Mouse (Mus musculus) retina, embryonic 14.5 days (tissue): ENCODE measurements around the gene Igflr1.

Experiments used
- DNase-seq: peaks from one replicate; pipeline ENCODE4 v3.0.0-alpha.2; 2015; ENCODE audit warnings: low spot score

The Igflr1 gene

GRCm38 (mm10) chr7:30564970-30565571, at the start of gene Igflr1:
Gene Igflr1, plus strand, starts transcription at chr7:30565427.
- DNase-seq = no peak

GRCm38 (mm10) chr7:30518325-30518724, 46.9 kb upstream of the Igflr1 start:
- no peak for DNase-seq

- no peak for DNase-seq
Observed at GRCm38 (mm10) chr7:30520396-30520795, 44.8 kb upstream of the Igflr1 start.

DNA sequence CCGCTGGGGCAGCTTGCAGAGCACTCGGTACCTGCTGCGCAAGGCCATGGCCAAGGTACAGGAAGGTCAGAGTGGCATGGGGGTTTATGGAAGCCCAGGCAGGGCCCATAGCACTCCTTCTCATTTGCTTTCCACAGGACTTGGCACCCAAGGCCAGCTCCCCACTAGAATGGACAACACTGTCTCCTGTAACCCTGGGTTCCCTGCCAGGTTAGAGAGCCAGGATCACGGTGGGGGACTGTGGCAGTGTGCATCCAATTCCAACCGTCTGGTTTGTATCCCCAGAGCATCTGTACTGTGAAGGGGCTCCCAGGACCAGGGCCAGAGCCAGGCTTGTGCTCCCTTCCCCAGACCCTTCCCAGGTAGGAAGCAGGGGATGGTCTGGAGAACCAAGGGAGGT, 44.4 kb upstream of the Igflr1 start:
- no peak for DNase-seq

- DNase-seq = no peak
Observed at GRCm38 (mm10) chr7:30522871-30523270, 42.4 kb upstream of the Igflr1 start.

GRCm38 (mm10) chr7:30524487-30524886, 40.7 kb upstream of the Igflr1 start:
- DNase-seq = no peak

DNA sequence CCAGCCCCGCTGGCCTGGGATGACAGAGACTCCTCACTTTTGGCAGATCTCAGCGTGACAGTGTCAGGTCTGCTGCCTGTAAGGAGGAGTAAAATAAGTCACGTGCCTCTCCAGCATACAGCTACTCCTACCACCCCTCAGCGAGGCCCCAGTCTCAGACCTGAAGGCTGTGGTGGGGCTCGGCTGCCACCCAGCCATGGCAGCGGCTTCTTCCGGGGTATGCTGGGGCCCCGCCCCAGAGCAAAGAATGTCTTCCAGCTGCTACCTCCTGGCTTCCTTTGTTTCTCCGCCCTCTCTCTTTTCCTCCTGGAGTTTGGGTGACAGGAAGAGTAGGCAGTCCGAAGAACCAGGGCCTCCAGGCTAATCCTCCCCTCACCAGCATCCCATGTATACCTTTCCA, 39.3 kb upstream of the Igflr1 start:
- DNase-seq = no peak

DNA sequence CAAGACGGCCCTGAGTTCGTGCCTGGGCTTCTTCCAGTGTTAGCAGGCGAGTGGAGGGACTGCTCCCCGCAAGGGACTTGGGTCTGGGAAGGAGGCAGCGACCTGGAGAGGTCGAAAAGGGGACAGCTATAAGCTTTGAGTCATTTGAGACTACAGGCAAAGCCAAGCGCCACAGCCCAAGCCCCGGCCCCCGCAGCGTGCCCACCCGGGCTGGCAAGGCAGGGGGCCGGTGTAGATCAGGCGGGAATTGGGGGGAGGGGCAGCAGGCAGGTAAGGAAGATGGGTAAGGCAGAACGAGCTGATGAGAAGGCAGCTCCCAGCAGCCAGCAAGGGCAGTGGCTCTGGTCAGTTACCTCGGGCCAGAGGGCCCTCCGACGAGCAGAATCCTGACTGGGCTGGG, 38.8 kb upstream of the Igflr1 start:
- DNase-seq = no peak

GRCm38 (mm10) chr7:30526981-30527380, 38.2 kb upstream of the Igflr1 start:
- no peak for DNase-seq

DNA sequence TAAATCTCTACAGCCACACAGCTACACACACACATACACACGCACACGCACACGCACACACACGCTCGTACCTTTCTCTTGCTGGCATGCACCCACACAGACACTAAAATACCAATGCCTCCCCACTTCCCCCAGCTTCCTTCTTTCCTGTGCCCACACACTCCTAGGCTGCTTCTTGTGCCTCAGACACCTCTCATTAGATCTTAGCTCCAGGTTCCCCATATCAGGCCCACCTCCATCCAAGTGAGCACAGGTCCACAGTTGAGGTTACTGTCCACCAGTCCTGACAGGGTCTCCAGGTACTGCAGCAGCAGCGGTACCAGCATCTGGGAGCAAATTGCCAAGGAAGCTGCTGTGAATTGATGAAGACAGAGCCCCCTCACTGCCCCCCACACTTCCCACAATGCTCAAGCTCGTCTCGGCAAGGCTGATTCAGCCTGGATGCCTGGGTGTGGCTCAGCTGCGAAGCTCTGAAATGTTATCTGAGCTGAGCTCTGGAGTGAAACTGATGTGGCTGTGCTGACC, 33.9 kb upstream of the Igflr1 start:
- DNase-seq = no peak

GRCm38 (mm10) chr7:30532931-30533330, 32.3 kb upstream of the Igflr1 start:
- peak; percentile 74 for DNase-seq

DNA sequence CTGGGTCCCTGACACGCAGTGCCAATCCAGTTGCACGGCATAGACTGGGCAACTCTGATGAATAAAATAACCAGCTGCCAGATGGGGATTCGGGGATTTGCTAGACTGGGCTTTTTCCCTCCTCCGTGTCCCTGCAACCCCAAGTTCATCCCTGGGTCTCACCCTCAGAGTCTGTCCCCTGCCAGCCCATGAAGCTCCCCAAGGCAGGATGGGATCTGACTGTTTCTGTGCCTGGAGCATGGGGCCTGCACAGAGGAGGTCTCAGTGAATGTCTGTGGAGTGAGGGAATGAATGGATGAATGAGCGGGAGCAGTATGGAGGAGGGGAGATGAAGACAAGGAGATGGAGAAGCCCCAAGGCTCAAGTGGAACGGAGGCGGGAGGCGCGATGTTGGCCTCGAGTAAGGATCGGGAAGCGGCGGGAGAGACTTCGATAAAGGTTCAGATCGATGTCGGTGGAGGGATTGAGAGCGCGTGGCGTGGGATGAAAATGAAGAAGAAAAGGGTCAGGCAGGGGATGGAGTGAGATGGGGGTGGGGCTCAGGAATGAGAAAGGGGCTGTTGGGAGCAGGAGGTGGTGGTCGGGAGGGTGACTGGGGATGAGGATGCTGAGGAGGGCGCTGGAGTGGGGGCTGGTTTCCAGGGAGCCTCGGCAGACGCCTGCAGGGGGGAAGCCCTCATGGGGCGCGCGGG, 31.1 kb upstream of the Igflr1 start:
- peak; percentile 41 for DNase-seq

- peak; percentile 99 for DNase-seq
Observed at GRCm38 (mm10) chr7:30534633-30535577, 30.3 kb upstream of the Igflr1 start, which contains the start of gene Arhgap33. Gene Arhgap33, minus strand, starts transcription at chr7:30535060.

DNA sequence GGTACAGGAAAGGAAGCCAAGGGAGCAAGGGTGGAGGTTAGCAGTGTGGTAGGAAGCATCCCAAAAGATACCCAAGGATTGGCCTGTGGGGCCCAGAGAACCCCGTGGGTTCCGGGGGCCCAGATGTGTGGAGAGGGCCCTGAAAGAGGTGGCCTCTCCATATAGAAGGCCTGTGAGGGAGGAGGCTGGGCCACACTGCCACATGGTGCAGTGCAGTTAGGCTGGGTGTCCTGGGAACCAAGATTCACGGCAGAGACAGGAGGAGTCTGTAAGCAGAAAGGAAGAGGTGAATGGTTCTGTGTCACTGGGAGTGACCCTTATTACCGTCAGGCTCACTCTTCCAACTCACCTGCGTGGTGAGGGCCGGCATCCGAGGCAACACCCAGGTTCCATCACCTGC, 24.7 kb upstream of the Igflr1 start:
- DNase-seq = no peak

- DNase-seq = no peak
Observed at GRCm38 (mm10) chr7:30544327-30544726, 20.9 kb upstream of the Igflr1 start.

DNA sequence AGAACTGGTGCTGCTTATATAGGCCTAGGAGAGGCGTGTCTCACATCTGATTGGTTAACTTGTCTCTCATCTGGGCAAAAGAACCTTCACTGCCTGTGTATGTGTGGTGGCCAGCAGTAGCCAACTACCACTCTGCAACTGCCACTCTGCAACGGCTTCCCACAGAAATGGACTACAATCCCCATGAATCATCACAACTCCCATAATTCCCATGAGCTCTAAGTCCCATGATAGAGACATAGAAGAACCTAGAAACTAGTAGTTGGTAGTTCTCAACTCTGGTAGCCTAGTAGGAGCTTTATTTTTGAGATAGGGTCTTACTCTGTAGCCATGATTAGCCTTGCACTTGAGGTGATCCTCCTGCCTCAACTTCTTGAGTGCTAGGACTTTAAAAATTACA, 15.3 kb upstream of the Igflr1 start:
- no peak for DNase-seq

DNA sequence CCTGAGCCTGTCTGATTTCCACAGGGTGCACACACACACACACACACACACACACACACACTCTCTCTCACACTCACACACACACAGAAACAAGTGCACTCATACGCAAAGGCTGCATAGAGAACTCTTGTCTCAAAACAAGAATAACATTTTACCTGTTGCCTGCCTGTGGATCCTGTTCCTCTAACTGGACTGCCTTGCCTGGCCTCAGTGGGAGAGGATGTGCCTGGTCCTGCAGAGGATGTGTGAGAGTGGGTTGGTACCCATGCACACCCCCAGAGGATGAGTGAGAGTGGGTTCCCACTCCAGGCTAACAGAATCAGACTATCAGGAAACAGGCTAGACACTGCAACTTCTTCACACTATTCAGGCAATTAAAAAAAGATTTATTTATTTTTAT, 14.6 kb upstream of the Igflr1 start:
- no peak for DNase-seq

GRCm38 (mm10) chr7:30551445-30552101, 13.7 kb upstream of the Igflr1 start:
- DNase-seq = peak; percentile 82

DNA sequence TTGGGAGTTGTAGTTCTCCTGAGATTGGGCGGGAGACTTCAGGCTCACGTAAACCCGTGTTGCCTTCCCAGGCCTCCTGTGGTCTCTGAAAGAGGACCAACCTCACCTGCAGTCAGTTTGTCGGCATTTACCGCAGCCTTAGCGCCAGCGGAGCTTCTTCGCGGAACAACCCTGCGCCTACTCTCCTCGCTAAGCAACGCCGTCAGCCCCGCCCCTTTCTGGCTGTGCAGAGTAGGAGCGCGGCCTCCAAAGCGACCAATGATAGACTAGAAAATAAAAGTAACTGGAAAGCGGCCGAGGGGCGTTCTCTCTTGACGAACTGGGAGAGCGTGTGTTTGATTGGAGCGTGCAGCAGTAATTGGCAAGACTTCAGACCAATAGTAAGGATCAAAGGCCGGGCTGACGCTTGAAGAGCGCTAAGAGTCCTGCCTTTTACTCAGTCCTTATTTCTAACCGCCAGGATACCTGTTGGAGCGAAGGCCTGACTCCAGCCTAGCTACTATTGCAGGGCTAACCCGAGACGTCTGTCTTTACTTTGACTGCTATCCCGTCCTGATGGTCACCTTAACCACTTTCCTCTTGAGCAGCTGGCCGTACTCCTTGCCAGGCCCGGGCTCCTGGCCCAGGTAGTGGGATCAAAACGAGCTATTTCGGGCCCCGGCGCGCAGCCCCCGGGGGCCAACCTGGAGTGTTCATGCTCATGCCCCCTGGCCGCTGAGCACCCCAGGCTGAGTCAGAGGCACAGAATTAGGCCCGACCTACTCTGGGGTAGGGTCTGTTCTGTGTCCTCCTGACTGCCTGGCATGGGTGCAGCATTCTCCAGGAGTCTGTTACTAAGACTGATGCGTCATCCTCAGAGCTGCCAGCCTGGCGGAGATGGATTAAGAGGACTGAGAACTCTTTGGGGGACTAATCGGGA, 12.9 kb upstream of the Igflr1 start, which contains the start of the genes Hspb6 and Proser3:
Hspb6 (plus strand) TSS at position 77 of the 919 bp plus-strand sequence.
Proser3 (minus strand) TSS at position 198 of the 919 bp plus-strand sequence.
- DNase-seq = peak; percentile 99

DNA sequence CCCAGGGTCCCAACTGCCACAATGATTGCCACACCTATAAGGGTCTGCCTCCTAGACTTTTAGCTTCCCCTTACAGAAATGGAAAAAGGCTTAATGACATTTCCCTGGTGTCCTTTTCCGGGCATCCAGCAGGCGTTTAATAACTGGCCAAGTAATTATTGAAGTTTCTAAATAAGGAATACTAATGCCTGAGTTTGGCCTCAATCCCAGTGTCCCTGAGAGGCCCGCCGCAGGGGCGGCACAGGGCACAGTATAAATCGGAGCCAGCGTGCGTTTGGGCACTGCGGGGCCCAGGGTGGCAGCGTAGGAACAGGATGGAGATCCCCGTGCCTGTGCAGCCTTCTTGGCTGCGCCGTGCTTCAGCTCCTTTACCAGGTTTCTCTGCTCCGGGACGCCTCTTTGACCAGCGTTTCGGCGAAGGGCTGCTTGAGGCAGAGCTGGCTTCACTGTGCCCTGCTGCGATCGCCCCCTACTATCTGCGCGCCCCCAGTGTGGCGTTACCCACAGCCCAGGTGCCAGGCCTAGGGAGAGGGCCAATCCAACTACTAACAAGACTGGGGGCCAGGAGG, 12.1 kb upstream of the Igflr1 start:
- DNase-seq = peak; percentile 20
